Mouse (Mus musculus) spleen, postnatal 0 days (tissue): ENCODE results near the gene Dcaf12. TPM values are rescaled to one million over a fixed set of nuclear protein-coding genes. Genes with fewer than 3 reads are reported as not detected.

Experiments
- polyA plus RNA-seq: library from polyadenylated mRNA; unstranded; fragments of >200 nt; fragmentation: Nextera tagmentation; extraction: Ambion mirVana; gene quantifications from 2 replicates; pipeline ENCODE4 v1.2.1, GENCODE M21; 2015

The Dcaf12 gene
- 70.6 and 76.1 TPM in 2 replicates for polyA plus RNA-seq

GRCm38 (mm10) chr4:41314141-41315129 is at the start of gene Dcaf12:
Gene Dcaf12 (minus strand): TSS chr4:41314889.

GRCm38 (mm10) chr4:41348584-41349198 is 34.0 kb upstream of the Dcaf12 start, which contains the start of gene Ubap1:
Gene Ubap1 (plus strand): TSS chr4:41348996.

DNA sequence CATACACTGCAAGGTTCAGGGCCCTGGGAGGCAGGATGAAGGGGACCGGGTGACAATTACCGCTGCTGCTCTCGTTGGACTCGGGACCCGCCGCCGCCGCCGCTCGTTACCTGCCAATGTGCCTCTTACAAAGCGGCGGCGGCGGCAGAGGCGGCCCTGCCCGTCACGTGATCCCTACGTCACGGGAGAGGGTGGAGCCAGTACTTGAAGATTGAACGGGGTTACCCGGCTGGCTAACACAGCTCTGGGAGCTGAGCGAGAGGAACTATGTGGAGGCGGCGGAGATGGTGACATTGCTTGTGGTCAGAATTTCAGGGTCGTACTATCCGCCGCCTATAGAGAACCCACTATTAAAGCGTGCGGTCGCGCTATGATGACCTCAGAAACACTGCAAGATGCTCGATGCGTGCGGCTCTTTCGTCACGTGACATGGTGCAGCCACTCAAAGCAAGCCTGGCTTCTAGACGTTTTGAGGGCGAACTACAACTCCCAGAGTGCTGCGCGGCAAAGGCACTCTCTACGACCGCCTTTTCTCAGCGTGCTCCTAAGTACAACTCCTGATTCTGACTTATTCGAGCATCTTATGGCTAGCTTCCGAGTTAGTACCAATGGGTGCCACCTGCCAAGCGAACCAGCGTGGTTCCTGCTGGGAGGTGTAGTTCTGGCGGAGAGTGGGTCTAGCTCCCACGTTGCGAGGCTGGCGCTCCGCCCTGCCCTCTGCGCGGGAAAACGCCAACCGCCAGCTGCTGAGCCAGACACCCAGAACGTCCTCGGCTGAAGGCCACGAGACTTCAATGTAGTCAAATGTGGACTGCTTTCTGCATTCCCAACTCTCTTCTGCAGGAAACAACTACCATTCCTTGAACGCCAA is 39.5 kb downstream of the Dcaf12 start, which contains the start of gene Ubap2:
Ubap2 (minus strand) TSS at position 165 of the 871 bp plus-strand sequence.

Other genes with a start within 250 kb of the Dcaf12 start
- gene Aqp3, start 216.7 kb downstream of the Dcaf12 start, polyA plus RNA-seq = 8.0 and 8.5 TPM in 2 replicates
- gene Nol6, start 190.4 kb downstream of the Dcaf12 start, polyA plus RNA-seq = 9.6 and 10.2 TPM in 2 replicates
- 57.3 and 62.9 TPM in 2 replicates for gene Ube2r2, start 179.1 kb downstream of the Dcaf12 start, polyA plus RNA-seq
- 20.5 and 21.3 TPM in 2 replicates for gene Ubap2, start 39.7 kb downstream of the Dcaf12 start, polyA plus RNA-seq
- gene Ubap1, start 34.1 kb upstream of the Dcaf12 start, polyA plus RNA-seq = 30.3 and 33.4 TPM in 2 replicates
- 7.3 and 8.0 TPM in 2 replicates for gene Kif24, start 150.0 kb upstream of the Dcaf12 start, polyA plus RNA-seq
- 19.3 and 21.3 TPM in 2 replicates for gene Nudt2, start 150.3 kb upstream of the Dcaf12 start, polyA plus RNA-seq
- gene AI464131, start 188.2 kb upstream of the Dcaf12 start, polyA plus RNA-seq = 3.0 and 4.0 TPM in 2 replicates
- not detected in 2 replicates for gene 1110017D15Rik, start 202.4 kb upstream of the Dcaf12 start, polyA plus RNA-seq